In the genomic region with DNA sequence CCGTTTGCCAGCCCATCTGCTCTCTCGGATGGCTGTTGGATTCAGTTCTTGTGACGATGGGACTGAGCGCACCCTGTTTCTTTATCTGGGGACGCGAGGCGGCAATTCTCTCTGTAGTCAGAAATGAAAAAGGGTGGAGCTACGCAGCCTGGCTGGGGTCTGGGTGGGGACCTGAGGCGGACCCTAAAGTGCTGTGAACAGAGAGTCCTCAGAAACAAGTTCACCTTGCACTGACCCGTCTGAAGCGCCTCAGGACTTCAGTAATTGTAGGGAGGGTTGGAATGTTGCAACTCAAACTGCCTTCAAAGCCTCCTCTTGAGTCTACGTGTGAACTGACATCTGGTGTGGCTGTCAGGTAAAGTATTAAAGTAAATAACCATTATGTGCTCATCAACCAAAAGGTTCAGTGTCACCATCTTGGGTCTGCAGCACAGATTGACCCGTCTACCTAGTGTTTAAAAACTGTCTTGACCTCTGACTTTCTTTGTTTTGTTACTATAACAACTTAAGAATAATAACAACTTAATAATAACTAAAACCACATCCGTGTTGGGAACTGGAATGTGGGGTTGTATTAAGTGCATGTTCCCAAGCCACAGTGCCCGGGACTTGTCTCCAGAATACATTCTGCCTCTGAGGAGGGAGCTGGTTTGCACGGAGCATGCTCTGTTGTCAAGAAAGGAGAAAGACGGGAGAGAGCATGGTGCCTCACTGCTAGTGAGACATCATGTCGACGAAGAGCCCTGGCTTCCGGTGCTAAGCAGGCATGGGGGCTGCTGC, we compare ENCODE assay signal across 19 mouse cellular contexts.
"Had no signal": no experiment of that assay in that cellular context is flagged by ENCODE, and none has a peak within 500 bp of the region (broad histone marks: within the 10 kb centered on the region; RNA-seq: fewer than 3 reads in every experiment).

No protein-coding gene starts in this region.

- H3K9me3 ChIP-seq: kidney, embryonic 15.5 days; liver, embryonic 13.5 days; midbrain, embryonic 12.5 days; midbrain, embryonic 15.5 days; neural tube, embryonic 12.5 days; stomach, embryonic 15.5 days had no signal

- ATAC-seq: intestine, postnatal 0 days; midbrain, embryonic 15.5 days had no signal

- H3K27me3 ChIP-seq: kidney, embryonic 15.5 days; liver, embryonic 13.5 days; midbrain, embryonic 12.5 days; midbrain, embryonic 15.5 days; neural tube, embryonic 12.5 days; stomach, embryonic 15.5 days had no signal

- H3K4me3 ChIP-seq: kidney, embryonic 15.5 days; left cerebral cortex, adult 2 months; liver, embryonic 13.5 days; midbrain, embryonic 12.5 days; midbrain, embryonic 15.5 days; neural tube, embryonic 12.5 days; stomach, embryonic 15.5 days had no signal

- H3K27ac ChIP-seq: kidney, embryonic 15.5 days; left cerebral cortex, adult 2 months; liver, embryonic 13.5 days; macrophage; midbrain, embryonic 12.5 days; midbrain, embryonic 15.5 days; neural tube, embryonic 12.5 days; stomach, embryonic 15.5 days had no signal

- DNase-seq: kidney, adult 8-10 months; kidney, postnatal 10 days; kidney, postnatal 36 days; layer of hippocampus, postnatal 36 days; liver, embryonic 13.5 days; lung, embryonic 14.5 days; retina, postnatal 1 day; right cerebral cortex, postnatal 25 days; spleen, adult 18-20 months; thymus, adult 18-20 months; thymus, postnatal 36 days had no signal

- H3K36me3 ChIP-seq: kidney, embryonic 15.5 days; liver, embryonic 13.5 days; midbrain, embryonic 12.5 days; midbrain, embryonic 15.5 days; neural tube, embryonic 12.5 days; stomach, embryonic 15.5 days had no signal

- H3K9ac ChIP-seq: kidney, embryonic 15.5 days; liver, embryonic 13.5 days; lung, embryonic 14.5 days; midbrain, embryonic 12.5 days; midbrain, embryonic 15.5 days; neural tube, embryonic 12.5 days; stomach, embryonic 15.5 days had no signal

- H3K4me1 ChIP-seq: liver, embryonic 13.5 days; midbrain, embryonic 12.5 days; midbrain, embryonic 15.5 days; neural tube, embryonic 12.5 days had no signal

- H3K4me2 ChIP-seq: kidney, embryonic 15.5 days; liver, embryonic 13.5 days; lung, embryonic 14.5 days; midbrain, embryonic 12.5 days; midbrain, embryonic 15.5 days; neural tube, embryonic 12.5 days; stomach, embryonic 15.5 days had no signal
